Mouse (Mus musculus): ENCODE measurements around the gene Mrpl57.
"Not testable (repeated sequence)": the region's sequence is repeated elsewhere in the genome, so short reads cannot be mapped to it uniquely, and the experiment has no call there.

The Mrpl57 gene

GRCm38 (mm10) chr14:57825788-57826751 lies at the start of gene Mrpl57, which contains the start of gene Ska3:
Gene Mrpl57, plus strand, starts transcription at chr14:57826234.
Gene Ska3, minus strand, starts transcription at chr14:57826185.
- peak; percentile 92 for DNase-seq (ENCODE audit: low spot score)

- no peak for DNase-seq (ENCODE audit: low spot score)
These were observed 38.6 kb upstream of the Mrpl57 start for GRCm38 (mm10) chr14:57787406-57787805.

GRCm38 (mm10) chr14:57789311-57789710 lies 36.7 kb upstream of the Mrpl57 start:
- no peak for DNase-seq (ENCODE audit: low spot score)

- DNase-seq (ENCODE audit: low spot score), result no peak
These were observed 36.3 kb upstream of the Mrpl57 start for GRCm38 (mm10) chr14:57789759-57790158.

GRCm38 (mm10) chr14:57791171-57791570 lies 34.9 kb upstream of the Mrpl57 start:
- no peak for DNase-seq (ENCODE audit: low spot score)

- peak; percentile 12 for DNase-seq (ENCODE audit: low spot score)
These were observed 28.5 kb upstream of the Mrpl57 start for GRCm38 (mm10) chr14:57797551-57797950.

GRCm38 (mm10) chr14:57797991-57798931 lies 27.8 kb upstream of the Mrpl57 start, which contains the start of gene Sap18:
Gene Sap18, plus strand, starts transcription at chr14:57798180.
- DNase-seq (ENCODE audit: low spot score), result peak; percentile 99

GRCm38 (mm10) chr14:57803731-57804130 lies 22.3 kb upstream of the Mrpl57 start:
- no peak for DNase-seq (ENCODE audit: low spot score)

GRCm38 (mm10) chr14:57808558-57808957 lies 17.5 kb upstream of the Mrpl57 start:
- peak; percentile 63 for DNase-seq (ENCODE audit: low spot score)

GRCm38 (mm10) chr14:57810886-57811285 lies 15.1 kb upstream of the Mrpl57 start:
- DNase-seq (ENCODE audit: low spot score), result no peak

GRCm38 (mm10) chr14:57811844-57812243 lies 14.2 kb upstream of the Mrpl57 start:
- DNase-seq (ENCODE audit: low spot score), result no peak

- DNase-seq (ENCODE audit: low spot score), result no peak
These were observed 5.2 kb upstream of the Mrpl57 start for GRCm38 (mm10) chr14:57820839-57821238.

GRCm38 (mm10) chr14:57827284-57827683 lies 1.2 kb downstream of the Mrpl57 start:
- DNase-seq (ENCODE audit: low spot score), result no peak

GRCm38 (mm10) chr14:57833526-57833925 lies 7.5 kb downstream of the Mrpl57 start:
- DNase-seq (ENCODE audit: low spot score), result no peak

GRCm38 (mm10) chr14:57835157-57835556 lies 9.1 kb downstream of the Mrpl57 start:
- peak; percentile 39 for DNase-seq (ENCODE audit: low spot score)

GRCm38 (mm10) chr14:57844535-57844934 lies 18.5 kb downstream of the Mrpl57 start:
- no peak for DNase-seq (ENCODE audit: low spot score)

GRCm38 (mm10) chr14:57848061-57848460 lies 22.0 kb downstream of the Mrpl57 start:
- not testable (repeated sequence) for DNase-seq (ENCODE audit: low spot score)

- DNase-seq (ENCODE audit: low spot score), result no peak
These were observed 22.6 kb downstream of the Mrpl57 start for GRCm38 (mm10) chr14:57848646-57849045.

- DNase-seq (ENCODE audit: low spot score), result peak; percentile 32
These were observed 24.3 kb downstream of the Mrpl57 start for GRCm38 (mm10) chr14:57850330-57850729.

GRCm38 (mm10) chr14:57852961-57853360 lies 26.9 kb downstream of the Mrpl57 start:
- no peak for DNase-seq (ENCODE audit: low spot score)

- not testable (repeated sequence) for DNase-seq (ENCODE audit: low spot score)
These were observed 30.0 kb downstream of the Mrpl57 start for GRCm38 (mm10) chr14:57856037-57856436.

GRCm38 (mm10) chr14:57858601-57859000 lies 32.6 kb downstream of the Mrpl57 start:
- no peak for DNase-seq (ENCODE audit: low spot score)
